Mouse (Mus musculus) intestine, embryonic 14.5 days (tissue): ENCODE results near the gene Tec. TPM values are rescaled to one million over a fixed set of nuclear protein-coding genes. Genes with fewer than 3 reads are reported as not detected.

Experiments
- ATAC-seq: fragments of 200-750 bp; cut with Nextera tagmentation; replicated peaks from 2 replicates; pipeline ENCODE4 v1.8.0; 2017; ENCODE audit warnings: low read depth, moderate number of reproducible peaks, moderate TSS enrichment, moderate library complexity; ENCODE audit not compliant: low FRiP score, low TSS enrichment
- DNase-seq: peaks from one replicate; pipeline ENCODE4 v3.0.0-alpha.2; 2018; ENCODE audit warnings: low spot score
- H3K27ac ChIP-seq: fragments of 300-500 bp; sonication (generic); 2 replicates; pipeline ENCODE4 v1.5.1; 2014; ENCODE audit warnings: low read depth, mild to moderate bottlenecking, control low read depth
- H3K27me3 ChIP-seq: fragments of 300-500 bp; sonication (generic); replicated peaks from 2 replicates; pipeline ENCODE4 v1.6.1; 2014; ENCODE audit warnings: low read length, control low read depth; ENCODE audit not compliant: control insufficient read depth, insufficient read depth
- H3K36me3 ChIP-seq: fragments of 300-500 bp; sonication (generic); 2 replicates; pipeline ENCODE4 v1.6.1; 2014; ENCODE audit warnings: low read length, control low read depth; ENCODE audit not compliant: control insufficient read depth, insufficient read depth
- H3K4me1 ChIP-seq: fragments of 300-500 bp; sonication (generic); replicated peaks from 2 replicates; pipeline ENCODE4 v1.6.1; 2014; ENCODE audit warnings: low read length, control low read depth, mixed read lengths; ENCODE audit not compliant: control insufficient read depth, insufficient read depth
- H3K4me2 ChIP-seq: fragments of 300-500 bp; sonication (generic); 2 replicates; pipeline ENCODE4 v1.6.1; 2014; ENCODE audit warnings: low read length
- H3K4me3 ChIP-seq: fragments of 300-500 bp; sonication (generic); 2 replicates; pipeline ENCODE4 v1.5.1; 2014; ENCODE audit warnings: low read depth, low read length, control low read depth, mixed read lengths
- H3K9ac ChIP-seq: fragments of 300-500 bp; sonication (generic); 2 replicates; pipeline ENCODE4 v1.6.1; 2014; ENCODE audit warnings: mild to moderate bottlenecking, low read length
- H3K9me3 ChIP-seq: fragments of 300-500 bp; sonication (generic); 2 replicates; pipeline ENCODE4 v1.6.1; 2016; ENCODE audit warnings: low read length, control low read depth; ENCODE audit not compliant: control insufficient read depth
- WGBS: fragments of 180-500 bp; shearing (Covaris S2); extraction: QIAGEN DNeasy Blood & Tissue Kit; methylation state at CpG from one replicate; pipeline ENCODE4 v1.1.7; 2014; 5-methylcytosine and 5-hydroxymethylcytosine counted together
- polyA plus RNA-seq: library from polyadenylated mRNA; unstranded; fragments of >200 nt; fragmentation: Nextera tagmentation; extraction: Ambion mirVana; gene quantifications from 2 replicates; pipeline ENCODE4 v1.2.1, GENCODE M21; 2014

Gene Tec
- polyA plus RNA-seq, 1 experiment from 2014 or later, result 13.7 TPM

- no peak for DNase-seq
- no peak overlapping the region for H3K4me3 ChIP-seq
- 56% methylated on average over 2 of the region's 2 CpGs for WGBS
- H3K9me3 ChIP-seq, result no peaks in the 10 kb centered on the region
- H3K27me3 ChIP-seq, result no peaks in the 10 kb centered on the region
- 0 out of 2 replicates have a peak, but pooled peaks have one; percentile 48 for ATAC-seq
- H3K36me3 ChIP-seq, result no peaks in the 10 kb centered on the region
- H3K9ac ChIP-seq, result no peak overlapping the region
- H3K27ac ChIP-seq, result no peak overlapping the region
- H3K4me2 ChIP-seq, result no peak overlapping the region
- H3K4me1 ChIP-seq, result peaks cover 10% of the 10 kb centered on the region
Measured at GRCm38 (mm10) chr5:72882412-72882765, 14.1 kb upstream of the Tec start.

- Histone ChIP-seq H3K9me3 (no peaks in the 10 kb centered on the region), H3K36me3 (no peaks in the 10 kb centered on the region), H3K9ac (no peak overlapping the region), H3K27me3 (no peaks in the 10 kb centered on the region), H3K4me2 (no peak overlapping the region), H3K4me1 (peaks cover 10% of the 10 kb centered on the region), H3K4me3 (no peak overlapping the region), H3K27ac (no peak overlapping the region)
- 0 out of 2 replicates have a peak, but pooled peaks have one; percentile 53 for ATAC-seq
- WGBS, result 54% methylated on average over 12 of the region's 12 CpGs
- no peak for DNase-seq
Measured at GRCm38 (mm10) chr5:72881748-72882411, 13.6 kb upstream of the Tec start.

DNA sequence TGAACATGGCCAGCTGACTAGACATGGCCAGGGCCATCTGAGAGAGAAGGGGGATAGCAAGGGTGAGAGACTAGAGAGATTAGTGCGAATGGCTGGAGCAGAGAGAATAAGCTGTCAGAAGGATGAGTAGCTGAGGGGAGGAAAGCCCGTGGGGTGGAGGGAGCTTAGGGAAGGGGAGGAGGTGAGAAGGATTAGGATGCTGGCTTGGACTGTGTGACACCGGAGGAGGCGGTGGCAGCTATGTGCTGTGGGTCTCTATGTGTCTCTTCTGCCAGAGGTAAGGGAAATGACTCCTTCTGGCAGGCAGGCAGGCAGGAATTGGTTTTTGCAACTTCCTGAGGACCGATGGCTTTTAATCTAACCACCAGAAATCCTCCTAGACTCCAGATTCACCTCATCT lies 11.5 kb upstream of the Tec start:
- WGBS, result 33% methylated on average over 5 of the region's 5 CpGs
- Histone ChIP-seq H3K4me3 (no peak overlapping the region), H3K27ac (no peak overlapping the region), H3K9me3 (no peaks in the 10 kb centered on the region), H3K36me3 (no peaks in the 10 kb centered on the region), H3K9ac (no peak overlapping the region), H3K4me1 (peaks cover 10% of the 10 kb centered on the region), H3K4me2 (no peak overlapping the region), H3K27me3 (no peaks in the 10 kb centered on the region)
- DNase-seq (no peak), ATAC-seq (no peak)

DNA sequence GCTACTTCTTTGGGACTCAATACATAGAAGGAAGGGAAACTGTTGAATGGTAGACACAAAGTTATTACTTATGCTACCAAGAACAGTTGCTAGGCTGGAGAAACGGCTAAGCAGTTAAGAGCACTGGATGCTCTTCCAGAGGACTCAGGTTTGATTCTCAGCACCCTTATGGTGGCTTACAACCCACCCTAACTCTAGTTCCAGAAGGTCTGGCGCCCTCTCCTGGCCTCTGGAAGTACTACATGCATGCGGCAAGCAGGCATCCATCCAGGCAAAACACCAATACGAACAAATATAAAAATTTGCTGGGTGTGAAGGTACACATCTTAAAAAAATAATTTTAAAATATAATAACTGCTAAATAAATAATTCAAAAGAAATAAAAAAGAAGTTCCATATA lies 2.8 kb upstream of the Tec start:
- no peak overlapping the region for H3K9ac ChIP-seq
- no peak for DNase-seq
- H3K27me3 ChIP-seq, result peaks cover 10% of the 10 kb centered on the region; the same call in 1 of the 2 replicates
- H3K4me1 ChIP-seq, result peaks cover 9% of the 10 kb centered on the region; the same call in 1 of the 2 replicates
- WGBS, result 76% methylated on average over 4 of the region's 4 CpGs
- no peak overlapping the region for H3K27ac ChIP-seq
- no peak overlapping the region for H3K4me3 ChIP-seq
- H3K4me2 ChIP-seq, result no peak overlapping the region
- H3K36me3 ChIP-seq, result no peaks in the 10 kb centered on the region
- H3K9me3 ChIP-seq, result 0 out of 2 replicates have a peak, but pooled peaks cover 4% of the 10 kb centered on the region
- ATAC-seq, result no peak

DNA sequence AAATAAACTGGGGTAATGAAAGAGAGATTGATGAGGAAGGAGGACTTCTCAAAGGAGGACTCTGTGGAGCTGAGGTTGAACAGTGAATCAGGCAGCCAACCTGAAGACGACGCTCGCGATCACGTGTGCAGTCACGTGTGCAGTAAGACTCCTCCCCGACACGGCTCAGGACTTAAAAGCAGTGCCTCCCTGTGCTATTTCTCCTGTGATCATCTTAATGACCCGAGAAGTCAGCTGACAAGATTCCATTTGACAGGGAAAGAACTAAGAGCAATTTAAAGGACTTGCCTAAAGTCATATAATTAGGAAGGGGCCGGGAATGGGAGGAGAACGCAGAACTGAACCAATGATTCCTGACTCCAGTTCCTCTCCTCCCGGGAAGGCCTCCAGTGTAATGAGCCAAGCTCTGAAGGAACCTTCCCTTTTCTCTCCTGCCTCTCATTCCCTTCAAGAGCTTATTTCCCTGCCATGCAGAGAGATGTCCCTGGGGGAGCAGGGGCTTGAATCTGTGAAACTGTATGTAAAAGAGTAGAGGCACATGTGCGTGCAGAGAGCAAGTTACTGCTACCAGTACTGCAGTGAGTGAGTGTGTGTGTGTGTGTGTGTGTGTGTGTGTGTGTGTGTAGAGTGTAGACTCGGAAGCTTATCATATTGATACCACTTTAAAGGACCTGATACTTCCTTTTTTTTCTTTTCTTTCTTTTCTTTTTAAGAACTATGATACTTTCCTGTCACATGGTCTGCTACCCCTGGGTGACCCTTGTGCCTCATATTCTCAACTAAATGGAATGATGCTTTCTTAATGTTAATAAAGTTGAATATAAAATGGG lies 1.7 kb upstream of the Tec start:
- H3K36me3 ChIP-seq, result no peaks in the 10 kb centered on the region
- 0 out of 2 replicates have a peak, but pooled peaks cover 4% of the 10 kb centered on the region for H3K9me3 ChIP-seq
- 0 out of 2 replicates have a peak, but pooled peaks cover 9% of the 10 kb centered on the region for H3K4me1 ChIP-seq
- peaks cover 10% of the 10 kb centered on the region; the same call in 1 of the 2 replicates for H3K27me3 ChIP-seq
- WGBS, result 79% methylated on average over 14 of the region's 14 CpGs
- DNase-seq (no peak), ATAC-seq (no peak)
- no peak overlapping the region for H3K9ac ChIP-seq
- no peak overlapping the region for H3K4me3 ChIP-seq
- H3K4me2 ChIP-seq, result no peak overlapping the region
- H3K27ac ChIP-seq, result no peak overlapping the region

DNA sequence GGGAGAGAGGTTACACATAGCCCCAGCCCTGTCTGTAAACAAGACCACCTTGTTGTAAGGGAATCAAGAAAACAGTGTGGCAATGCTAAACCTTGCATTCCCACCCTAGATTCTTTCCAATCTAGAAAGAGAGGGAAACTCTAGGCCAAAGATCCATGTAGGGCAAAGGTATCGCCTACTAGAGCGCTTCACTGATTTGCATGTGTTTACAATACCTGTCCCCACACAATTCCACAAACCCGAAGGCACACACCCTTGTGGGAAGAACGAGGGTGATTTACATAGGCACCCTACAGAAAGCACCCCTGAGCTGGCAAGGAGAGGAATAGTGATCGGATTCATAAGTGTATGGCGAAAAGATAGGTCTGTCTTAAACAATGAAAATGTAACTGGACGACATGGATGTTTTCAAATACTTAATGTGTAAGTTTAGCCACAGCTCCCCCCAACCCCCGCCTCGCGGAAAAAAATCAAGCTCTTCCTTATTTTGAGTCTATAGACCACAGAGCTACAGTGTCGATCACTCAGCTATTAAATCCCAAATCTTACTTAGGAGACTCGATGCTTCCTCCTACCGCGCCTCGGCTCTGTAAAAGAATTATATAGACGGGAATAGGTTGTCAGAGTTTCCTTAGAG lies 1.1 kb downstream of the Tec start:
- DNase-seq, result peak; percentile 56
- H3K27me3 ChIP-seq, result peaks cover 10% of the 10 kb centered on the region; the same call in 1 of the 2 replicates
- 0 out of 2 replicates have a peak, but pooled peaks cover 4% of the 10 kb centered on the region for H3K9me3 ChIP-seq
- no peak for ATAC-seq
- H3K4me2 ChIP-seq, result peak overlapping the region; percentile 67
- no peaks in the 10 kb centered on the region for H3K36me3 ChIP-seq
- H3K27ac ChIP-seq, result no peak overlapping the region
- WGBS, result 19% methylated on average over 16 of the region's 16 CpGs
- 0 out of 2 replicates have a peak, but pooled peaks cover 9% of the 10 kb centered on the region for H3K4me1 ChIP-seq
- peak overlapping the region; percentile 54 for H3K4me3 ChIP-seq
- H3K9ac ChIP-seq, result no peak overlapping the region

GRCm38 (mm10) chr5:72866260-72866905 lies 1.9 kb downstream of the Tec start:
- 0 out of 2 replicates have a peak, but pooled peaks cover 4% of the 10 kb centered on the region for H3K9me3 ChIP-seq
- H3K4me2 ChIP-seq, result peak overlapping the region; percentile 67
- no peak overlapping the region for H3K27ac ChIP-seq
- DNase-seq (no peak), ATAC-seq (no peak)
- 0 out of 2 replicates have a peak, but pooled peaks cover 9% of the 10 kb centered on the region for H3K4me1 ChIP-seq
- H3K4me3 ChIP-seq, result no peak overlapping the region
- no peak overlapping the region for H3K9ac ChIP-seq
- 45% methylated on average over 6 of the region's 6 CpGs for WGBS
- peaks cover 10% of the 10 kb centered on the region; the same call in 1 of the 2 replicates for H3K27me3 ChIP-seq
- no peaks in the 10 kb centered on the region for H3K36me3 ChIP-seq

GRCm38 (mm10) chr5:72864654-72865178 lies 3.6 kb downstream of the Tec start:
- ATAC-seq (no peak), DNase-seq (no peak)
- Histone ChIP-seq H3K4me1 (0 out of 2 replicates have a peak, but pooled peaks cover 9% of the 10 kb centered on the region), H3K27me3 (peaks cover 10% of the 10 kb centered on the region; the same call in 1 of the 2 replicates), H3K9me3 (no peaks in the 10 kb centered on the region), H3K36me3 (no peaks in the 10 kb centered on the region), H3K27ac (no peak overlapping the region), H3K9ac (no peak overlapping the region), H3K4me2 (no peak overlapping the region), H3K4me3 (no peak overlapping the region)
- WGBS, result 85% methylated on average over 3 of the region's 3 CpGs
